Mouse (Mus musculus) lung, postnatal 10 days (tissue): ENCODE results near the gene Ccl3.
A peak's percentile ranks its signal among the peaks of the same experiment; 100 is the strongest.

ENCODE experiments used
- DNase-seq: peaks from one replicate; pipeline ENCODE4 v3.0.0; 2021

Ccl3 gene

DNA sequence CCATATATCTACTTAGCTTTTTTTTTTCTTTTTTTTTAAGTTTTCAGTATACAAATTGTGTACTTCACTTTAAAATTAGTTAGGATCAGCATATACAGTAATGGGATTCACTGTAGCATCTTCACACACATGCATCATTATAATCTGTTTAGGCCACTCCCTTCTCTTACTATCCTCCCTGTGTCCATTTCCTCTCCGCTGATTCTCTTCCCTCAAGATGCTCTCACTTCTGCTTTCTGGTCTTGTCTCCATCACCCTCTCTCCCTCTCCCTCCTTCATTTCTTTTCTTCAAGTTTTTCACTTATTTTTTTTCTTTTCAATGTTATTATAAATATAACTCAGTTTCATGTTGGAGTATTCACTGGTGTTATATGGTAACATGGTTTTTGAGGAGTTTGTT, 30.1 kb downstream of the Ccl3 start:
- no peak for DNase-seq

DNA sequence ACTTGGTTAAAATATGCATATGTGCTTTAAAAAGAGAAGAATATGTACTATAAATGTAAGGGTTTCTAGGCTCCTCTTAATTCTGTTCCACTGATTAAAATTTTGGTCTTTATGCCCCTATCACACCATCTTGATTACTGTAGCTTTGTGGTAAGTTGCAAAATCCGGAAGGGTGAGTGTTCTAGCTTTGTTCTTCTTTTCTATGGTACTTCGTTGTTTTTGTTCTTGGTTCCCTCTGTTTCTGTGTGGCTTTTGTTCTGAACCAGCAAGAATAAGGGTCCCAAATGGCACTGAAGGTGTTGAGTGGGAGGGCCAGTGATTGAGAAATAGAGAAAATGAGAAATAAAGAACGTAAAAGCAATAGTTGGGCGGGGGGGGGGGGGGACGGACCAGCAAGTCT, 30.9 kb downstream of the Ccl3 start:
- no peak for DNase-seq

DNA sequence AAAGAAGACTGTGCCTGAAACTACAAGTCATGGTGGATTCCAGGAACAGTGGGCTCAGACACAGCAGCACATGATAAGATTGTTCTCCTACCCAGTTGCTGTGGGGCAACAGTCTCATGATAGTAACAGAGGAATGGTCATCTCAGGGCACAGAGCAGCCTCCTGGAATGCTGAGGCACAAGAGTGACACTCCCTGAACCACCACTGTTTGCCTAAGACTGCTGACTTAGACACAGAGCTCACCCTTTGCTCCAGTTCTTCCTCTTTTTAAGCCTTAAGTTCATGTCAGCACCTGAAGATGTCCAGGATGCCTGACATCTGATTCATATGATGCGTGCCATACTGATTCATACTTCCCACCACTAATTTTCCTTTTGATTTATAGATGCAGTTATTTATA, 32.6 kb downstream of the Ccl3 start:
- DNase-seq, result no peak

DNA sequence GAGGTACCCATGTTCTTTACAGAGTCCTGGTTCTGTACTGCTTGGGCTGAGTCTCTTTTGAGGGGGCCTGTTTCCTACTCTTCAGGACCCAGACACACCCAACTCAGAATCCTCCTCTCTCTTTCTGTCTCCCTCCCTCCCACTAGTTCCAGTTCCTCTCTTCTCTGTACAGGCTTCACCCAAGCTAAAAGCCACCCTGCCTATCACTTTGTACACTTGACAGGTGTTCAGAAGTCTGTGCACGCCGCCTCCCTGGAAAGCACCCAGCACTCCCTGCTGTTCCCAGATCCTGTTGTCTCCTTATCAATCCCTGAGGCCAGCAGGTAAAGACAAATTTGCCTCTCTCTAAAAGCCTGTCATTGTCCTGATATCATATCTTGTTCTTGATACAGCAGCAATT, 38.3 kb downstream of the Ccl3 start:
- DNase-seq, result no peak

DNA sequence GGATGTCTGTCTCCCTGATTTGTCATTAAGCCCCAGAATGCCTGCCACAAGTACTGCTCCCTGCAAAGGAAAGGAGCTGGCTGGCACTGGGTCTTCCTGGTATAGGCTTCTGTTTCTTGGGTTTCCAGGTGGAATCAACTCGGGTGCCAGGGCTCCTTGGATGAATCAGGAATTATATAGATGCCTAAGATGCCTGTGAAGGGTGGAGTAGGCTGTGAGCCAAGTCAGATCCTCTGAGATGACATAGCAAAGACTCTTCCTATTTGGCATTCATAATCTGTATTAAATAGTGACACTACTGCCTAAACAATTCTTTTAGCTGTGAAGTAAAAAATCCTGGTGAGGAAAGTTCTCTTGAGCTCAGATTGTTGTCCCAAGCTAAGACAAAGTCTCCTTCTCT, 42.8 kb downstream of the Ccl3 start:
- DNase-seq, result no peak

DNA sequence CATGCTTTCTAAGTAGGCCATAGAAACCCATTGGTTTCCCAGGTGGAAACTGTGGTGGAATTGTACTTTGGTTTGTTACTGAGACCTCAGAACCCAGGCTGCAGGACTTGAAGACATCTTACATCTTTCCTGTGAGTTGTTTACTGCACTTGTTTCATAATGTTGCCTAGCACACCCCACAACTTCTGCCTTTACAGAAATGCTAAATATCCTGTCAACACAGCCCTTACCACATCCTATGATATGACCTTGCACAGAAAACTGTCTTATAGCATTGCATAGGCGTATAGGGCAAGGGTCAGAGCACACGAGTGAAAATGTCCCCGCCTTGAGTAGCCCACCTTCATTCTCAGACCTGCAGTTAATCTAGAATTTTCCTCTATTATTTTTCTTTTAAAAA, 43.6 kb downstream of the Ccl3 start:
- DNase-seq, result no peak

DNA sequence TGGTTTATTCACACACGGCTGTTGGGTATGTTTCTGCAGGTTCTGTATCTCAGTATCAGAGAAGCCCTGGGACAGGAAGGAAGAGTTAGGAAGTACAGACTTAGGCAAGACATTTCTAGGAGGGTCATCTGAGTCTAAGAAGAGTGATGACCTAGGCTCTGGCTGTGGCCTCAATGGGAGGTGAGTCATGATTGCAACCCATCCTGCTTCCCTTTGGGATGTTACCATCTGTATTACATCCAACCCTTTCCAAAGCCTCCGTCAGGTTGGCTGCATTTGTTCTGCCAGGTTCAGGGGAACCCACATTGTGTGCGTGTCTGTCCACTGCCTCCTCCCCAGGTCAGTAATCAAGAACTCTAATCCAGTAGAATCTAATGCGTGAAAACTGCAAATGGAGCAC, 44.5 kb downstream of the Ccl3 start:
- DNase-seq, result no peak

DNA sequence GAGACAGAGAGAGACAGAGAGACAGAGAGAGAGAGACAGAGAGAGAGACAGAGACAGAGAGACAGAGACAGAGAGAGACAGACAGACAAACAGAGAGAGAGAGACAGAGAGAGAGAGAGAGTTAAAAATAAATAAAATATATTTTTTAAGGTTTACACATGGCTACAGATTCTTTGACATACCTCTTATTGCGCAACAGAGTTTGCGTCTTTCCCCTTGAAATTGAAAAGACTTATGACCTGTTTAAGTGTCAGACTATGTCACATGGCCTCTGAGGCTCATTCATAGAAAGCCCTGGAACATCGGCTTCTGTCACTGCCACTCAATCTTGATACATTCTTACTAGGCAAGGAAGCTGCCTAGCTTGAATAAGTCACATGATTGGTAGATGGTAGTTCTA, 45.8 kb downstream of the Ccl3 start:
- no peak for DNase-seq

DNA sequence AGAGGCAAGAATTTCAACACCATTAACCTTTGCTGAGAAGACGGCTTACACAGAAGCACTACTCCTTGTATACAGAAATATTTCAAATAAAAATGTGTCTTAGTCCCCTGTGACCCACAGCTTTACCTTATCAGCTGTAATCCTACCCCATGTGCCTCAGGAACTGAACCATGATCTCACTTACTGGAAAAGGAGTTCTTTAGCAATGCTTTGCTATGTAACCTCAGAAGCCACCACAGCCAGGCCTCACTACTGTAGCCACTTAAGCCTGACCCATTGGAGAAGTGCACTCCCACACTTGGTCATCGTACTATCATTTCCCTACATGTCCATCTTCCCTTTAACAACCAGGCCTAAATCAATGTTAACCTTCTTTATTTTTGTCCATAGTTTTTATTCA, 48.6 kb downstream of the Ccl3 start:
- peak; percentile 21 for DNase-seq

DNA sequence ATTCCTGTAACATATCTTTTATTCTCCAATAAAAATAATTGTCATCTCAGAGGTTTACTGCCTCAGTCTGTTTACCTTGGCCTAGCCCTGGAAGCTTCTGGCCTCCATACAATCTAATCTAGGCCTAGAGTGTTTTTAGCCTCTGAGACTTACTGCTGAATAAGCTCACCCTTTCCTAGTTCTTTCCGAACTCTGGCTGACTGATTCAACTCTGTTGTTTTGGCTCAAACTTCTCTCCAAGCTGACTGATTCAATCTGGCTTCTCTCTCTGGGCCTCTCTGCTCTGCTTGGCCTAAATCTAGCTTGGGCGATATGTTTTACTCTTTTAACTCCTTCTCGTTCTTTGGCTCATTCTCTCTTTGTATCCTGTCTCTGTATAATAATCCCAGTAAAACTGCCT, 50.2 kb downstream of the Ccl3 start:
- DNase-seq, result no peak

DNA sequence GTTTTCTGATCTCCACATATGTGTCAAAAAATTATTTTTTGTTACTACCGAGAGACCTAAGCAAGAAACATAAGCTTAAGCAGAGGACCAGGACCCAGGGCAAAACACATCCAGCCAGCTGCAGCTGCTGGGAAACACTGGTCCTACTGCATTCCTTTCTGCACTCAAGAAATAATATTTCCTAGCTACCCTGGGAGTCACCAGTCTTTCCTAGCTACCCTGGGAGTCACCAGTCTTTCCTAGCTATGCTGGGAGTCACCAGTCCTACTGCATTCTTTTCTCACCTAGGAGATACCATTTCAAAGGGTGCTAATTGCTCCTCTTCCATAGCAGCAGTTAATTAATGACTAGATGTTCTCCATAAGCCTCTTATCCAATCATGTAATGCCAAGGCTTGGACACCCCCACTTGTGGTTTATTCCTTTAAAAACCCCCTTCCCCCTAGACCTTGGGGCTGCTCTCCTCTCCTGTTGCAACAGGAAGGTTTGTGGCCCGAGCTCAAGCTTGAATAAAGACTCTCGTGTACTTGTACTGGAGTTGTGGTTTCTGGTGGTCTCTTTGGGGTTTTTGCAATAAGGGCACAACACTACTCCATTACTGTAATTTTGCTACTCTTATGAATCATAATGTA, 50.8 kb downstream of the Ccl3 start:
- no peak for DNase-seq
